Mouse (Mus musculus): Measurements from ENCODE around the gene Sugt1.
A peak's percentile ranks its signal among the peaks of the same experiment; 100 is the strongest.

- TF ChIP-seq POLR2A (IDR thresholded peaks at IDR 0.05; ENCODE audit: borderline replicate concordance, control insufficient read depth, low read depth, low read length) (peak; percentile 24; the same call in 1 of the 2 replicates), CTCF (IDR thresholded peaks at IDR 0.05; ENCODE audit: control insufficient read depth, insufficient read depth, low read length) (peak; percentile 81)
Measured at GRCm38 (mm10) chr14:79661005-79661917, 73.8 kb downstream of the Sugt1 start.

Data from bone marrow, adult 2 months (tissue).